Mouse (Mus musculus) left cerebral cortex, postnatal 4 days (tissue): Measurements from ENCODE around the gene Epn2. TPM values are rescaled to one million over a fixed set of nuclear protein-coding genes. Genes with fewer than 3 reads are reported as not detected.

ENCODE experiments used
- DNase-seq: peaks from one replicate; pipeline ENCODE4 v3.0.0-alpha.2; 2022
- intact Hi-C: fragments of 180-260 bp; cut with DNase I; formaldehyde crosslinking; loops from one replicate; pipeline ENCODE4 v1.15.1; 2025
- total RNA-seq, 2 experiments: library from RNA; stranded (reverse); gene quantifications; 2 replicates each; pipeline ENCODE4 v1.2.3; 2021

Gene Epn2
- total RNA-seq, 2 experiments from 2014 or later = 99.3 to 99.6 TPM

DNA sequence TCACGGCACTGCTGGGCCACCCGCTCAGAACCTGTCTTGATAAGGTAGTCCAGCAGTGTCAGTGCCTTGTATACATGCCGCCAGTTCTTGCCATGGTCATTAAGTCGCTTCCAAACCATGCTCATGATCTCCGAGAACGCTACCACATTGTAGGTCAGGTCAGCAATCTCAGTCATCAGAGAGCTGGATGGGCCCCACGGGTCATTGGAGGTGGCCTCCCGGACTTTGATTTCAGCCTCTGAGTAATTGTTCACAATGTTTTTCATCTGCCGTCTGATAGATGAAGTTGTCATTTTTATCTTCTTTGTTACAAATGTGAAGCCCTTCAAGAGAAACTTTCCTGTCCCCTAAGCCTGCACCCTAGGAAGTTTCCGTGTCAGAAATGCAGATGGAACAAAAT lies 33.0 kb downstream of the Epn2 start:
- no peak for DNase-seq
- intact Hi-C loops = no loop called here

DNA sequence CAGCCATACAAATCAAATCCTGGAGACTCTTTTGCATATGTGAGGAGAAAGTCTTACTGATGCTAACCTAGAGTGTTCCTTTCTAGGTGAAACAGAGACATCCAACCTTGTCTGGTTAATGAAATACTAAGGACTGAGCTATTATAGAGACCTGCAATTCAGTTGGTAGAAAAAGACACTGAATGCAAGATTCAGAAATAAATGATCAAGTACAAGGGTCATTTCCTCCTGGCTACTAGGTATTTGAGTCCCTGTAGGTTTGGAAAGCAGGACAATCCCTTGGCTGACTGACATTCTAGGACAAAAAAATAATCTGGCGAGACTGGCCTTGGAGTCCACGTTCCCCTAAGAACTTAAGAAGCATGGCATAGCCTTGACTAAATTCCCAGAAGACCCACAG lies 33.9 kb downstream of the Epn2 start:
- intact Hi-C loops = no loop called here
- DNase-seq = no peak

DNA sequence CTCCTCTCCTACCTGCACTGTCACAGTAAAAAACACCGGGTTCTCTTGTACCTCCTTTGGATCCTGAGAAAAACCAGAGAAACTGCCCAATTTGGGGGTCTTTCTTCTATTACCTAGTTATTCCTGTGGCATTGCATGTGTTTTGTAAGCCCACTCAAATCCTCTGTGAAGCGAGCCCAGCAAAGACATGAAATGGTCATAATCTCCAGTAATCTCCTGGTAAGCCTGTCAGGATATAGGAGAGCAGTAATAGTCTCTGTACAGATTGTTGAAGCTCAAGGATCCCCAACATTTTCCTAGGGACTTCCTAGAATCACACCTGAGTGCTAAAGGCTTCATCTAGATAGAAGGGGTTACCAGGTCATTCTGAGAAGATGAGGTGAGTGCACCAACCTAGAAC lies 38.4 kb downstream of the Epn2 start:
- DNase-seq = no peak
- intact Hi-C loops = no loop called here

DNA sequence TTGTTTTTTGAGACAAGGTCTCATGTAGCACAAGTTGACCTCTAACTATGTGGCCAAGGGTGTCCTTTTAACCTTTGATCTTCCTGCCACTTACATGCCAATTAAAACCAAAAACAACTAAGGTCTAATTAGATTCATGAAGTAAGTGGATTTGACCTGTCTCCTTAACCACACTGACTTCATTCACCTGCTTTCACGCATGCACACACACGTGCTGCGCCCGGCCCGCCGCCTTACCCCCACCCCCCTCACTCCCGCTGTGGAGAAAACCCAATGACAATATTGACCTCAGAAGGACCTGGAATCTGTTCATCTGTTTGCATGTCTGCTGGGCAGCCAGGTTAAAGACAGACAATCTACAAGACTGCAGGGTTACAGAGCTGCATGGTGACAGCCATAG lies 38.8 kb downstream of the Epn2 start:
- intact Hi-C loops = no loop called here
- no peak for DNase-seq

DNA sequence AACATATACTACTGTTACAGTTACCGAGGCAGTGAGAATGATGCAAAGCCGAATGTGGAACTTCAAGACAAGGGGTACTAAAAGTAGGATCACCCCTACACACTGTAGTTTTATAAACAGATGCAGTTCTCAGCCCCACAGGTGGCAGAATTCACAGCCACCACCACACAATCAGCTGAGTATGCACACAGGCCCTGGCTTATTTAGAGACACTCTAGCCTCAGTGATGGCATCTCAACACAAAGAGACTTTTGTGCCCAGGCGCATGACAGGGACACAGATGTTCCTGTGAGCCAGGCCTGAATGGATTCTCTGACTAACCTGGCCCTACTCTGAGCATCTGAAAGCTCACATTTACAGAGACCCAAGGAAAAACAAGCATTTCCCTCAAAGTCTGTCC lies 42.1 kb downstream of the Epn2 start:
- intact Hi-C loops = no loop called here
- no peak for DNase-seq

DNA sequence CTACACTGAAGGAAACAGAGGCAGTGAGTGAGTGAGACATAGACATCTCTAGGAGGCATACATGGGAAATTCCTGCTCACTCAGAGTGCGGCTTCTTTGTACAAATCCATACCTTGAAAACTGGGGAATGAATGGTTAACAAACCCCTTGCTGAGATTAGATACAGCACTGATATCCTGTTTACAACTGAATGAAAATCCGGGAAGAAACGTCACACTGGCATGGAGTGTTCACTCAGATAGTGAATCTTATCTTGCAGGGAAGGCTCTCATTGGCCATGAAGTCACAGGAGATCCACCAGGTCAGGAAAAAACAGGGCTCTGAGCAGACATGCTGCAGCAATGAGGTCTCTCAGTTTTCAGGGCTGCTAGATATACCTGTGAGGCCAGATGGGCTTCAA lies 42.5 kb downstream of the Epn2 start:
- no peak for DNase-seq
- intact Hi-C loops = no loop called here

DNA sequence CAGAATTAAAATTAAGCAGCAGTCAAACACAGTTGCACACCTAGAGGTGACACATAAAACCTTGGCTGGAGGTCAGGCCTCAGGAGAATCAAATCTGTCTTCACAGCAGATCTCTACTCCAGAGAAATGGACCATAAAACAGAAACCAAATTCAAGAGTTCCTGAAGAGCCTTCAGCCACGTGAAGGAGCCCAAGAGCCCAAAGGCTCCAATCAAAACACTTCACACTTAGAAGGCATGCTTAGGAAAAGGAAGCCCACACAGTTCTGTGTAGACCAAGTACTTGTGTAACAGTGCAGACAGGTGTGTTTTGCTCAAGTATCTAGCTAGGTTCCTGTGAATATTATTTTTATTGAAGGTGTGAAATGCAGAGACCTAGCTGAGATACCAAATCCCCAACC lies 44.0 kb downstream of the Epn2 start:
- no peak for DNase-seq
- intact Hi-C loops = no loop called here

DNA sequence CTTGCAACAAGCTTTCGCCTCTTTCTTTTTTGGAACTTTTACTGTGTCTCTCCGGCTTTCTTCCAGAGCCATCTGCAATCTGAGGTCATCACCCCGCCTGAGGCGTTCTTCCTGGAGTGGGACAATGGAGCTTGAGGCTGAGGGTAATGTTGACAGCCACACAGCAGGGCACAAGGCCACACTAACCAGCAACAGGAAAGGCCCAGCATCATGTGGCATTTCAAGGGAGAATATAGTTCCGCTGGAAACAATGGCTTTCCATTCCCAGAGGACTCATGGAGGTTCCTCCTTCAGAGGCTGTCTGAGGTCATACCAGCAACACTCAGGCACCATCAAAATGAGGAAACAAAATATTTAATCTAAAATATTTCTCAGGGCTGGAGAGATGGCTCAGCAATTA lies 45.9 kb downstream of the Epn2 start:
- DNase-seq = no peak
- intact Hi-C loops = no loop called here

DNA sequence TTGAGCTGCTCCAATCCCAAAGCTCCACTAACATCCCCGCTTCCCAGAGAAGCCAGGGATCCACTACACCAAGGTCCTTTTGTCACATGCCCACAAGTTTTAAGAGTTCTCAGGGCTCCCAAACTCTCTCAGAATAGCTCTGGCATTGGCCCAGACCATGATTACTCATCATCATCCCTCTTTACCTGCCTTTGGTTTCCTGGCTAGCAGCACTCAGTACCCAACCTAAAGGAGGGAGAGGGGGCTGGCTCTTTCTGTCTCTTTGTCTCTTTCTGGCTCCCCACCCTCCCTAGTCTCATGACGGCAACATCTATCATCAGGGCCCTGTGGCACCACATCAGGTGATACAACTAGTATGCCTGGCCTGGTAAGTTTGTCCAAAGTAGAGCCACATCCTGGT lies 46.7 kb downstream of the Epn2 start:
- intact Hi-C loops = no loop called here
- DNase-seq = no peak

DNA sequence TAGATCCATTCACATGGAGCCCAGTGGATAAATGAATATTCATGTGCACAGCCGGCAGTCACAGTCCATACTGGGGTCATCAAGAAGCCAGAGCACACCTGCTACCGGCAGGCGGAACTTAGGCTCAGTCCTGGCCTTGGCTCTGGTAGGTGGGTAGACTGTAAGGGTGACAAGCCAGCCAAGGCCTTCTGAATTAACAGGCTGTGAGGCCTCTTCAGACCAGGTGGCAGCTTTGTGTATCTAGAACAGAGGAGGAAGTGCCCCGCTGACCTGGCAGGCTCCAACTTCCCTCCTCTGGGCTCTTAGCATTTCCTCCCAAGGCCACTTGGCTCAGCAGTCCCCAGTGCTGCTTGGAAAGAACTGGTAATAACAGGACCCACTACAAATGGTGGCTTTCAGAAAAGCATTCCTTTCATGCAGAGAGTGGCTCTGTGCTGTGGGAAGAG lies 50.2 kb downstream of the Epn2 start:
- intact Hi-C loops = no loop called here
- DNase-seq = peak; percentile 29

DNA sequence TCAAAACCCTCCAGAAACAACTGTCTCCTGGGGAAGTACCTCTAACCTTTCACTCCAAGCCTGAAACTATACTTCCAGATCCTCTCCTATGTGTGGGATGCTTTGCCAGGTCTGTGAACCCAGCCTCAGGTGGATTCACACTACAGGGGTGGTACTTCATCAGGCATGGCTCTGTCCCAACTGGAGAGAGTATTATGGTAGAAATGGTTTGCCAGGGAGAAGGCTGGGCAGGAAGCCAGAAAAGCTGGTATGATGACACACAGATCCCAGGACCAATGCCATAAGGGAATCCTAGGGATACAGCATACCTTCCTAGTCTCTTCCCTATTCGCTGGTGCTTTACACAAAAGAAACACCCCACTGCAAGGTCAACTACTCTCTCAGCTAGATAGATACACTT lies 52.6 kb downstream of the Epn2 start:
- DNase-seq = peak; percentile 57
- intact Hi-C loops = no loop called here

DNA sequence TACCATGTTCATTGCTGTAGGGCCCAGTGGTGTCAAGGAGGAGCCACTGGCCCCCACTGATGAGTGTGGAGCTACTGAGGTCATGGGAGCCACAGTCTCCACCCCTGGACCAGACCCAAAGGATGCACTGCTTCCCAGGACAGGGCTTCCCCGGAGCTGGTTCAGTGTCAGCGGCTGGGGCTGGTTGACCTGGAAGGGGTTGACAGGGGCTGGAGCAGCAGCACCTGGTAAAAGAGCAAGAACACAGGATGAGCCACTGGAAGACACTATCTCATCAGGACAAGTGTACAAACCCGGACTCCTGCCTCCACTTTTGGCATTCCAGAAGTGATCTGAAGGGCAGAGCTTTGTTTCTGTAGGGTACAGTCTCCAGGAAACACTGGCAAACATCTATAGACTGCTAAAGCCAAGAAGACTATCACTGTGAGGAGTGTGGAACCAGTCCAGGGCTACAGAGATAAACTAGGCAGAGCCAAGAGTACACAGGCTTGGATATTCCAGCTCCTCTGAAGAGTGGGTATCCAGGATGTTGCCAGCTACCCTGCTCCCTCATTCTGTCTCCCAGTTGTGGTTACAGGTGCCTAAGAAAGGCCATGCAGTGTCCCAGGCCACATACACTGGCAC lies 59.9 kb downstream of the Epn2 start:
- no peak for DNase-seq
- intact Hi-C loops = loop anchor here (1.0 to 10.0 kb wide), 2 partner anchors 33 to 205 kb away; partner anchors contain the start of gene Slc5a10

DNA sequence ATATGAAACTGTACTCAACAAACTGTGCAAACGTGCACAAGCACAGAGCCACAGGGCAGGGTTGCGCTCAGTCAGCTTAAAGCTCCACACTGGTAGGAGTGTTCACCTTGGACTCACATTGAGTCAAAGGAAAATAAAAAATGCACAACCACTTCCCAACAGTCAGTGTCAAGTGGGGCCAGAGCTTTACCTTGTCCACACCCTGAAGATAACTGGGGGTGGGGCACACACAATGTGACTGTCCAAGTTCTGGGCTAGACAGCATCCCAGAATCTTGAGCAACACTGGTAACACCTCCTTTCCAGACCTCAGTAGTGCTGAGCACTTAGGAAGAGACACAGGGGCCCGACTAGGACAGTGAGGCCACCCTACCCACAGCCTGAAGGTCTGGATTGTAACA lies 60.6 kb downstream of the Epn2 start:
- intact Hi-C loops = loop anchor here (10.0 kb wide), 1 partner anchor 206 kb away; the partner anchor contains the start of gene Slc5a10
- no peak for DNase-seq

DNA sequence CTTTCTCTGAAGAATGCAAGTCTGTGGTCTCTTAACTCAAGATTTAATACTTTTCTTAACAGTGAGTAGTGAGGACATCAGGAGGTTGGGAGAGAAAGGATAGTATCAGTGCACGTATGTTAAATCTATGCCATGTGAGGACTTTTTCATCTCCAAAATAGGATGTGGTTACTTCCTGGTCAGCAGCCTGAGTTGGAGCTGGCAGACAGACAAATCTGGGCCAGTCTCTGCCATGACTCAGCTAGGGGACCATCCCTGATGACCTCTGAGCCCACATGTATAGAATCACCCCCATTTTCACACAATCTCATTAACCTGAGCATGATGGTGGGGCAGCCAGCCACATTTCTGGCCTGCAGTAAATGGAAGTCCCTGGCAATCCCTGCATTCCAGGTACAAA lies 61.5 kb downstream of the Epn2 start:
- intact Hi-C loops = loop anchor here (10.0 kb wide), 1 partner anchor 207 kb away; the partner anchor contains the start of gene Slc5a10
- no peak for DNase-seq

DNA sequence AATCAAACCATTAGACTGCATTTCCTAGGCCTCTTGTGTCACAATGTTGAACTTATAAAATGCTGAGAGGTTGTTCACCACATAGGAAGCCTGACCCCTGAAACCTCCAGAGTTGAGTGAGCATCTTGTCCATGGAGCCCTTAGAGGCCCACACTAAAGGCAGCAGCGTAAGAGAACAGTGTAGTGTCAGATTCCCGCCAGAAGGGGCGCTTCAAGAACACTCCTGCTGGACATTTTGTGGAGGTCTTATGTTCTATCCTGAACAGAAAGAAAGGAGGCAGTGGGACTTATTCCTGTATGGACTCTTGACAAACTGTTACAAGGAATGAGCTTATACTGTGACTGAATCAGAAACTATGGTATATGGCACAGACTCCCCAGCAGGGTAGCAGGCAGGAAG lies 64.5 kb downstream of the Epn2 start:
- DNase-seq = peak; percentile 43
- intact Hi-C loops = loop anchor here (10.0 kb wide), 1 partner anchor 210 kb away; the partner anchor contains the start of gene Slc5a10

DNA sequence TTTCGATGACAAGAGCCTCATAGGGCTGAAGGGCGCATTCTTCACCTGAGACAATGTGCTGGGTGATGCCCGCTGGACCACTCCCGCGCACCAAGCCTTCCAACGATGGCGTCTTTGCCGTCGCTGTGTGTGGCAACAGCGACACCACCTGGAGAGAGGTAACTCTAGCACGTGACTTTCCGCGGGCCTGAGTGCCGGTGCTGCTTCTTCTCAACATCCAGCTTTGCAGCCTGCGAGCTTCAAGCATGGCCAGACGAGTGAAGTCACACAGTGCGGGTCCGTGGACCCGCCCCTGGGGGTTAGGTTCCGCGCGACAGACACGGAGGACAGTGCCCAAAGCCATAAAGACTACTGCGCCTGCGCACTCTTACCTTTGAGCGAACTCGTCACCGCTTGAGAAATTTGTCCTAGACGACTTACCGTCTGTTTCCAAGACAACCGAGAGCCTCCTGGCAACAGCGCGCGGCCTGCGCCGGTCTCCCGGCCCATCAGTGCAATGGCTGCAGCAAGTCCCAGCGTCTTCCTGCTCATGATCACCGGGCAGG lies 74.7 kb downstream of the Epn2 start, which contains the start of gene B9d1:
TSS of gene B9d1 (plus strand) at position 432 of the 545 bp plus-strand sequence.
- intact Hi-C loops = loop anchor here (5.0 kb wide), 1 partner anchor 87 kb away; no protein-coding TSS in a partner anchor

DNA sequence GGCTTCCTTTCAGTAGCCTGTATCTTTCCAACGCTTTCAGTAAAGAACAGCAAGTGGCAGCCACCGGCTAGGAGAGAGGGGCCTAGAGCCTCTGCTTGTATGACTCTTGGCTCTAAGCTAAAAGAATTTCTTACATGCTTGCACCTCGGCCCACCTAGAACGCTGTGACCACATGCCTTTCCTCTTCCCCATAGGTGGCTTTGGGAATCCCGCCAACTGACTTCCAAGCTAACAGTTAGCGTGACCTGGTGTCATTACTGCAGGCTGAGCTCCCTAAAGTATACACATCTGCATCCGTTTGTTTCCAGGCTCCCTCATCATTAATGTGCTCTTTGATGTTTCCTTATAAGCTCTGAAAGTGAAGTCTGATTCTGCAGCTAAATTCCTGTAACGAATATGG lies 75.6 kb downstream of the Epn2 start:
- no peak for DNase-seq
- intact Hi-C loops = loop anchor here (5.0 kb wide), 1 partner anchor 87 kb away; no protein-coding TSS in a partner anchor

More for the DNA sequence above, 74.7 kb downstream of the Epn2 start, which contains the start of gene B9d1:
- peak; percentile 96 for DNase-seq

DNA sequence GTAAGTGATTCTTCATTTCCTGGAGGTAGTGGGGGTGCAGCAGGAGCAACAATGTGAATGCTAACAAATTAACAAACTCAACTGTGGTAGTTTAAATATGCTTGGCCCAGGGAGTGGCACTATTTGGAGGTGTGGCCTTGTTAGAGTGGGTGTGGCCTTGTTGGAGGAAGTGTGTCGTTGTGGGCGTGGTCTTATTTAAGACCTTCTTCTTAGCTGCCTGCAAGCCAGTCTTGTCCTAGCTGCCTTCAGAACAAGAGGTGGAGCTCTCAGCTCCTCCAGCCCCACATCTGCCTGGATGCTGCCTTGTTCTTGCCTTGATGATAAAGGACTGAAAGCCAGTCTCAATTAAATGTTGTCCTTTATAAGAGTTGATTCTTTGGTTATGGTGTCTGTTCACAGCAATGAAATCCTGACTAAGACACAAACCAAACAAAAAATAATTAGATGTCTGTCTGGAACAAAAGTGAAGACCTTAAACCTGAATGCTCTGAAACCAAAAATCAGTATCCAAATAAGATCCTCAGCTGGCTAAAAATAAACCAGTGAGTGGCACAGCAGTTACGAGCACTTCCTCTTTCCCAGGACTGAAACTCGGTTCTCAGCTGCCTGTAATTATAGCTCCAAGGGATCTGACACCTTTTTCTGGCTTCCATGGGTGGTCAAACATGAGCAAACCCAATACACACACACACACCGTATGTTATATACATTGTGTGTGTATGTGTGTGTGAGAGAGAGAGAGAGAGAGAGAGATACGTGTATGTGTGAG lies 80.6 kb downstream of the Epn2 start:
- intact Hi-C loops = no loop called here
- DNase-seq = no peak

DNA sequence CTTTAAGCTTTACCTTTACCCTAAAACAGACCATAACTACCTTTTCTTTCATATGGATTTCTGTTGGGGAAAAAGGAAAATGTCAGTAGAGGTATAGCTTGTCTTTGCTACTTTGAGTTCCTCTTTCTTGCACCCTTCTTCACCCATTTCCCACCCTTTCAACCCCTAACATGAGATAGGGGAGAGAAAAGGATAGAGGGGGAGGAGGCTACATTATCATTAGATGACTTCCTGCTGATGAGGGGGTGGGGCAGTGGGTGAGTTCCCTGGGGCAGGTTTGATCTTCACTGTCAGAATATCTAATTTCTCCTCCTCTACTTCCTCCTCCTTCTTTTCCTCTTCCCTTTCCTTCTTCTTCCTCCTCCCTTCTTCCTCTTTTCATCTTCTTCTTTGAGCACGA lies 82.0 kb downstream of the Epn2 start:
- intact Hi-C loops = no loop called here

DNA sequence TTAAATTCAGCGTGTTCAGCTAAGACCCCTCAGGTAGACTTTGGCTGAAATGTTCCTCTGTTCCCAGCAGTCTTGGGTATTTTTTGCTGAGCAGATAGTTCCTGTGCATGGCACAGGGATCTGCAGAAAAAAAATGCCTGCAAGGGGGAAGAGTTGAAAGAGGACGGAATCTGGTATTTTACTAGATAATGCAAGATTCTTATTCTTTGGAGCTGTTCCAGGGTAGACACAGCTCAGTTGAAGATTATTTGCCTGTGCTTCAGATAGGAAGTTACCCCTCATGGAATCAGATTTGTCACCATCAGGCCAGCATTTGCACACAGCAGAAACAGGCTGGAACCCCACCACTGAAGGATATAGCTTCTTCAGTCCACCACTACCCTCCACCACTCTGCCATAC lies 84.0 kb downstream of the Epn2 start:
- intact Hi-C loops = no loop called here
- no peak for DNase-seq

More for the DNA sequence above, 82.0 kb downstream of the Epn2 start:
- no peak for DNase-seq

DNA sequence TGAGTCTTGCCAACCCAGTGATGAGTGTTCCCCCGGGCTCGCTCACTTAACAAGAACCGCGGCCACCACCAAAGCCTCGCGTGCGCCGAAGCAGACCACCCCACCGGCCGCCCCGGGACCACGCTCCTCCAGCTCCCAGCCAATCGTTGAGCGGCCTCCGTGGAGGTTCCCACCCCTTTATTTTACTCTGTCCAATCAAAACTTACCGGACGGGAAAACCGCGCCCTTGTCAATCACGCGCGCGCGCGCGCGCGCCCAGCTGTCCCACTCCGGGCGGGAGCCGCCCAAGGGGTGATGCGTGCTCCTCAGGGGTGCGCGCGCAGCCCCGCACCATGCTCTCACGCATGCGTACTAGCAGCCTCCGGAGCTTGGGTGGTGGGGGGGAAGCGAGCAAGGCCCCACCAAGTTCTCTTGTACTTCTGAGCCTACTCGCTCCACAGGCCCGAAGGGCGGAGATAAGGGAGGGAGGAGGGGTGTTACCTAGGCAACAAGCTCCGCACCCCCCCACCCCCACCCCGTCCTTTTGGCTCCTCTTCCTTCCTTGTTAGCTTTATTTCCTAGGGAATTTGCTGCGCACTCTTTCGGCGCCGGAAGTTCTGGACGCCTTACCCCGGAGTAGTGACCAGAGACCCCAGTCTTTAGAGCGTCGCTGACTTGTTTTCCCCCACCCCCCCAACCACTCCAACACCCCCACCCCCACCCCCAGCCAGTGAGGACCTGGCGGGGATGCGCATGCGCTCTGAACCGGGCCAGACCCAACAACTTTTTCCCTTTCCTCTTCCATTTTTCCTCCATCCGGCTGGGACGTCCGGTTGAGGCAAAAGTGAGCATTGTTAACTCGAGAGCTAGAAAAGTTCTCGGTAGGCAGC lies 85.1 kb downstream of the Epn2 start, which contains the start of gene Mapk7:
TSS of gene Mapk7 (minus strand) at position 278 of the 869 bp plus-strand sequence.
- intact Hi-C loops = no loop called here
- DNase-seq = peak; percentile 99
